Mouse (Mus musculus): ENCODE results near the gene Rabepk. TPM values are rescaled to one million over a fixed set of nuclear protein-coding genes. Genes with fewer than 3 reads are reported as not detected.
"Not testable (repeated sequence)": the region's sequence is repeated elsewhere in the genome, so short reads cannot be mapped to it uniquely, and the experiment has no call there.

Gene Rabepk
- polyA plus RNA-seq, 1 experiment from 2014 or later = 19.6 TPM

DNA sequence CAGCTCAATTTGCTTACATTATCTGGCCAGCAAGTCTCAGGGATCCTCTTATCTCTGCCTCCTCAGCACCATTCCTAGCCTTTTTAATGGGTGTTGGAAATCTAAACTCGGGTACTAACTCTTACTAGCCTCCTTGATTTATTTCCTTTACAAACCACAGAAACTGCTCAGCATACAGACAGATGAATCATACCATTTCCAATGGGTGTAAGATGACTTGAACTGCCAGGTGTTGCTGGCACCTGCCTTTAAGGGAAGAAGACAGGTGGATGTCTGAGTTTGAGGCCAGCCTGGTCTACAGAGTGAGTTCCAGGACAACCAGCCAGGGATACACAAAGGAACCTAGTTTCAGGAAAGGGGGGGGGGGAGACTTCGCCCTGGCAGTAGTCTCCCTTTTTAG lies 8.3 kb upstream of the Rabepk start:
- Histone ChIP-seq H3K27ac (ENCODE audit: low read depth, low read length) (no peak overlapping the region), H3K36me3 (ENCODE audit: control insufficient read depth, insufficient read depth) (peaks cover 43% of the 10 kb centered on the region), H3K9ac (ENCODE audit: low read depth, low read length) (no peak overlapping the region), H3K27me3 (replicated peaks; ENCODE audit: control insufficient read depth, insufficient read depth, low read length) (no peaks in the 10 kb centered on the region), H3K4me2 (replicated peaks; ENCODE audit: low read depth) (no peak overlapping the region), H3K4me3 (ENCODE audit: low read depth, low read length) (no peak overlapping the region), H3K9me3 (ENCODE audit: control insufficient read depth) (no peaks in the 10 kb centered on the region), H3K4me1 (replicated peaks; ENCODE audit: control insufficient read depth, insufficient read depth, low read length) (no peaks in the 10 kb centered on the region)
- TF ChIP-seq CTCF (IDR thresholded peaks at IDR 0.05; ENCODE audit: low read depth) = no peak
- ATAC-seq = no peak
- 67% methylated on average over 2 of the region's 2 CpGs for WGBS

DNA sequence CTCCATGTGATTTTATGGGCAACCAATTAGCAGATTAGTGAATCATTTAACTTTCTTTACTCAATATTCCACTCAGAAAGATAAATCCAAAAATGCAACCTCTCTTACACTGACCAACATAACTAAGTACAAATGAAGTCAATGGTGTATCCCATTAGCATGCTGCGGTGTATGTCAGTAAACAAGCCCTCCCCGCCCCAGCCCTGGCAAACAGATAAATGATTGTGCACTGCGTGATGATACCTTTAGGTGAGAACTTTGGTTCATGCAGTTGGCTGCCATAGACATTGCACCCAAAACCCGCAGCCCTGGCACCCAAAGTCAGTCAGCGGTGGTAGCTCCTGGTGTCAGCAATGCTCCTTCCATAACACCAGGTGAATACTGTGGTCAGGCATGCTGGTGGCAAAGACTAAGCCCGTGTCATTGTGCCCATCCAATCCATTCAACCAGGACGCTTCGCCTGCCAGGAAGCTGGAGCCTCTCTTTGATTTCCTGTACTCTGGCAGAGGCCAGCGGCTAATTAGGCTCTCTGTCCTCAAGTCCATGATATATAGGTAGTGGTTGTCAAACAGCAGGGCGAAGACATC lies 5.7 kb upstream of the Rabepk start:
- ATAC-seq = no peak
- Histone ChIP-seq H3K36me3 (ENCODE audit: control insufficient read depth, insufficient read depth) (peaks cover 22% of the 10 kb centered on the region), H3K4me1 (replicated peaks; ENCODE audit: control insufficient read depth, insufficient read depth, low read length) (0 out of 2 replicates have a peak, but pooled peaks cover under 1% of the 10 kb centered on the region), H3K27me3 (replicated peaks; ENCODE audit: control insufficient read depth, insufficient read depth, low read length) (no peaks in the 10 kb centered on the region), H3K4me2 (replicated peaks; ENCODE audit: low read depth) (no peak overlapping the region), H3K27ac (ENCODE audit: low read depth, low read length) (no peak overlapping the region), H3K9me3 (ENCODE audit: control insufficient read depth) (no peaks in the 10 kb centered on the region), H3K4me3 (ENCODE audit: low read depth, low read length) (no peak overlapping the region), H3K9ac (ENCODE audit: low read depth, low read length) (no peak overlapping the region)
- WGBS = 87% methylated on average over 10 of the region's 10 CpGs
- no peak for TF ChIP-seq CTCF (IDR thresholded peaks at IDR 0.05; ENCODE audit: low read depth)

DNA sequence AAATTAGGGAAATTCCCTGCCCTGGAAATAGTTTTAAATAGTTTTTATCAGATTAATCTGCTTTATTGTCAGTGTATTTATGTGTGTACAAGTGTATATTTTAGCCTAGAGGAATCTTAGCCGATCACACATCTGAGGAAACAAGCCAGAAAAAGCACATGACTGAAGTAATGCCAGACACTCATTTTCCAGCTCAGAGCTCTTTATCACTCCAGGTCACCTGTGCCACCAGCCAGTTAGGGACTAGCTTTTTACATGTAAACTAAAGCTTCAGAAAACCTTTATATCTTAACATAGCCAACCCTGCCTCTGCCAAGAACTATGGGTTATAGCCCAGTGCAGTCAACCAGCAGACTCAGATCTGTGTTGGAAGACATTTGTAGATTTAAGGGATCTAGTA lies 5.1 kb upstream of the Rabepk start:
- TF ChIP-seq CTCF (IDR thresholded peaks at IDR 0.05; ENCODE audit: low read depth) = no peak
- no peak overlapping the region for H3K4me2 ChIP-seq (replicated peaks; ENCODE audit: low read depth)
- H3K4me3 ChIP-seq (ENCODE audit: low read depth, low read length) = no peak overlapping the region
- H3K27ac ChIP-seq (ENCODE audit: low read depth, low read length) = no peak overlapping the region
- ATAC-seq = no peak
- H3K9ac ChIP-seq (ENCODE audit: low read depth, low read length) = no peak overlapping the region
- H3K4me1 ChIP-seq (replicated peaks; ENCODE audit: control insufficient read depth, insufficient read depth, low read length) = 0 out of 2 replicates have a peak, but pooled peaks cover 3% of the 10 kb centered on the region
- 41% methylated on average over 1 of the region's 1 CpGs for WGBS
- no peaks in the 10 kb centered on the region for H3K27me3 ChIP-seq (replicated peaks; ENCODE audit: control insufficient read depth, insufficient read depth, low read length)
- no peaks in the 10 kb centered on the region for H3K9me3 ChIP-seq (ENCODE audit: control insufficient read depth)
- peaks cover 15% of the 10 kb centered on the region for H3K36me3 ChIP-seq (ENCODE audit: control insufficient read depth, insufficient read depth)

DNA sequence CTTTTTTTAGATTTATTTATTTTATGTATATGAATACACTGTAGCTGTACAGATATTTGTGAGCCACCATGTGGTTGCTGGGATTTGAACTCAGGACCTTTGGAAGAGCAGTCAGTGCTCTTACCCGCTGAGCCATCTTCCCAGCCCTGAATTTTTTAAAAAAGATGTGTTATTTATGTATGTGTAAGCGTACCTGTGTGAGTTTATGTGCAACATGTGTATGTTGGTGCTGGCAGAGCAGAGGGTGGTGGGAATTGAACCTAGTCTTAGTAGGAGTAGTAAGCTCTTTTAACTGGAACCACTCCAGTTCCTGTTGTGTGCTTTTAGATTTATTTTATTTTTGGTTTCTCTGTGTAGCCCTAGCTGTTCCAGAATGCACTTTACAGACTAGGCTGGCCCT lies 4.5 kb upstream of the Rabepk start:
- Histone ChIP-seq H3K9me3 (ENCODE audit: control insufficient read depth) (no peaks in the 10 kb centered on the region), H3K36me3 (ENCODE audit: control insufficient read depth, insufficient read depth) (peaks cover 13% of the 10 kb centered on the region), H3K9ac (ENCODE audit: low read depth, low read length) (no peak overlapping the region), H3K4me3 (ENCODE audit: low read depth, low read length) (no peak overlapping the region), H3K4me1 (replicated peaks; ENCODE audit: control insufficient read depth, insufficient read depth, low read length) (0 out of 2 replicates have a peak, but pooled peaks cover 3% of the 10 kb centered on the region), H3K4me2 (replicated peaks; ENCODE audit: low read depth) (peak overlapping the region; percentile 61; the same call in 1 of the 2 replicates), H3K27me3 (replicated peaks; ENCODE audit: control insufficient read depth, insufficient read depth, low read length) (no peaks in the 10 kb centered on the region), H3K27ac (ENCODE audit: low read depth, low read length) (no peak overlapping the region)
- no peak for TF ChIP-seq CTCF (IDR thresholded peaks at IDR 0.05; ENCODE audit: low read depth)
- no peak for ATAC-seq
- WGBS = 97% methylated on average over 2 of the region's 2 CpGs

DNA sequence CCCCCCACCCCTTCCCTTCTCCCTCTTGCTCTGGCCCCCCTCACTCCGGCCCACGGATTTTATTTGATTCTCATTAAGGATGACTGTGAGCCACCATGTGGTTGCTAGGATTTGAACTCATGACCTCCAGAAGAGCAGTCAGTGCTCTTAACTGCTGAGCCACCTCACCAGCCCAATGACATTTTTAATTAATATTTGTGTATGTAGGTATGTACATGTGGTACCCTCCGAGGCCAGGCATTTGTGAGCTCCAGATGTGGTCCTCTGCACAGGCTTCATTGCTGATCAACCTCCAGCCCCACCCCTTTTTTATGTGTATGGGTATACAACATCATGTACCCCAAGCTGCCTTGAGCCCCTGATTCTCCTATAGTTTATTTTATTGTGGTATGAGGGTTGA lies 4.0 kb upstream of the Rabepk start:
- no peak overlapping the region for H3K9ac ChIP-seq (ENCODE audit: low read depth, low read length)
- 62% methylated on average over 3 of the region's 3 CpGs for WGBS
- no peaks in the 10 kb centered on the region for H3K27me3 ChIP-seq (replicated peaks; ENCODE audit: control insufficient read depth, insufficient read depth, low read length)
- no peak overlapping the region for H3K27ac ChIP-seq (ENCODE audit: low read depth, low read length)
- no peaks in the 10 kb centered on the region for H3K9me3 ChIP-seq (ENCODE audit: control insufficient read depth)
- H3K4me1 ChIP-seq (replicated peaks; ENCODE audit: control insufficient read depth, insufficient read depth, low read length) = 0 out of 2 replicates have a peak, but pooled peaks cover 3% of the 10 kb centered on the region
- no peak for ATAC-seq
- peak overlapping the region; percentile 61 for H3K4me2 ChIP-seq (replicated peaks; ENCODE audit: low read depth)
- H3K36me3 ChIP-seq (ENCODE audit: control insufficient read depth, insufficient read depth) = peaks cover 13% of the 10 kb centered on the region
- H3K4me3 ChIP-seq (ENCODE audit: low read depth, low read length) = 0 out of 2 replicates have a peak overlapping the region, but pooled peaks have one; percentile 5
- TF ChIP-seq CTCF (IDR thresholded peaks at IDR 0.05; ENCODE audit: low read depth) = no peak

DNA sequence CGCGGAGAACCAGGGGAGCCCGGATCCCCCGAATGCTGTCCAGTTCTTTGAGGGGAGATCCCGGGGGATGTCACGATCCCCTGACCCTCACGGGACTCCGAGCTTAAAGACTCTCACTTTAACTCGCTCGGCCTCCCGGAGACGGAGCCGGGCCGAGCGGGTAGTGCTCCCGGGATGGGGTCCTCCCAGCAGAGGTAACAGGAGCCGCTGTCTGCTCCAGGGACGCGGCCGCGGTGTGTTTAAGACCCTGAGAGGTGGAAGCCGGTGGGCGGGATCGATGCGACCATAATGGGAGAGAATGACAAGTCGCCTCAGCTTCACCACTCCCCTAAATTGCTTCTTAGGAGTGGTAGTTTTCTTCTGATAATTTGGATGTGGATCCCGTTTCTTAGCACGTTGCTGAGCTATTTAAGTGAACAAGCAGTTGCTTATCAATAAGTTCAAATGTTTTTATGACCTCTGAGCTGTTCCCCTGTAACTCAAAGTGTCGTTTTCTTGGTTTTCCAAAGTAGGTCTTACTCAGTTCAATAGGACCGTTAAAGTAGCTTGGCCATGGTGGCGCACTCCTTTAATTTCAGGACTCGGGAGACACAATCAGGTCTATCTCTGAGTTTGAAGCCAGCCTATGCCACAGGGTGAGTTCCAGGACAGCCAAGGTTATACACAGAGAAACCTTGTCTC lies 3.0 kb upstream of the Rabepk start:
- Histone ChIP-seq H3K4me2 (replicated peaks; ENCODE audit: low read depth) (peak overlapping the region; percentile 61), H3K9ac (ENCODE audit: low read depth, low read length) (peak overlapping the region; percentile 71), H3K27ac (ENCODE audit: low read depth, low read length) (peak overlapping the region; percentile 87), H3K4me3 (ENCODE audit: low read depth, low read length) (peak overlapping the region; percentile 68)
- not testable (repeated sequence) for H3K36me3 ChIP-seq (ENCODE audit: control insufficient read depth, insufficient read depth); H3K9me3 ChIP-seq (ENCODE audit: control insufficient read depth); H3K27me3 ChIP-seq (replicated peaks; ENCODE audit: control insufficient read depth, insufficient read depth, low read length); H3K4me1 ChIP-seq (replicated peaks; ENCODE audit: control insufficient read depth, insufficient read depth, low read length)
- ATAC-seq = peak; percentile 34
- WGBS = under 1% methylated on average over 27 of the region's 32 CpGs
- peak; percentile 20; the same call in 1 of the 2 replicates for TF ChIP-seq CTCF (IDR thresholded peaks at IDR 0.05; ENCODE audit: low read depth)
